Mouse (Mus musculus) cerebellum, adult (tissue): ENCODE measurements around the gene Hgd.
A peak's percentile ranks its signal among the peaks of the same experiment; 100 is the strongest.

ENCODE experiments used
- ATAC-seq: cut with Nextera tagmentation; 2 replicates; pipeline ENCODE4 v1.9.2; 2017; ENCODE audit warnings: mild to moderate bottlenecking, moderate library complexity, mixed read lengths; ENCODE audit not compliant: insufficient number of reproducible peaks, low FRiP score, low TSS enrichment

Hgd gene

DNA sequence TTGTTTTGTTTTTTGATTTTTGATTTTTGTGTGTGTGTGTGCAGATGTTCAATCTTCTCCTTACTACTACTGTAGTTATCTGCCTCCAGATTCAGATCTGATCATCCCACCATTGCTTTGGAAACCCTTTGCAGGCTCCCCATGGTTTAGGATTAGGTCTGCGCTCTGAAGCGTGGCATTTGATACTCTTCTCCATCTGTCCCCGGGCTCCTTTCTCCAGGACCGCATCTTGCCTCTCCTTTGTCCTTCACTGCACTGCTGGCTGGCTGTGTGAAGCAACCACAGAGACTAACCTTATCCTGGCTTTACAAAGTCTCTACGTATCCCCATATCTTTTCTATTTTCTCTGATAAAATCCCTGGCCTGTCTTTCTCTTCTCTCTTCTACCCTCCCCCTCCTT lies 43.0 kb downstream of the Hgd start:
- ATAC-seq: peak; percentile 91

DNA sequence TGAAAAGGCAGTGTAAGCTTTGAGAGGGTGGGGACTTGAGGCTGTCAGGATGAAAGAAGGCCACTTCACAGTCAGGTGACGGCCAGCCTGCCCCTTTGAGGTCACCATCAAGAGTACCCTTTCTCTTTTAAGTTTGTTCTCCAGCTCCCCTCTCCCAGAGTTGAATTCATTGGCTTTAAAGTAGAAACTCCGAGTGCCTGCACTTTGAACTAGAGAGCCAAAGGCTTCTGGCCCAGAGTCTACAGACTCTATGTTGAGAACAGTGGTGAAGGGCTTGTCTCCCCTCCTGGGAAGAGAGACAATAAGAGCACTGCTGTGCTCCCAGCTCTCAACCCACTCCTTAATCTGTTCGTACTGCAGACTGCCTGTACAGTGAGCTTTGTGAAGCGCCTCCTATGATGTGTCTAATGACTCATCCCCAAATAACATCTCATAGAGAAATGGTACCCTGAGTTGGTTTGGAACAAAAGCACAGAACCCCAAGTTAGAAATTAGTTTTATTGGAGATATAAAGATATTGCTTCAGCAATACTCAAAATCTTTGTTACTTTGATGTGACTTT lies 46.5 kb downstream of the Hgd start:
- no peak for ATAC-seq

DNA sequence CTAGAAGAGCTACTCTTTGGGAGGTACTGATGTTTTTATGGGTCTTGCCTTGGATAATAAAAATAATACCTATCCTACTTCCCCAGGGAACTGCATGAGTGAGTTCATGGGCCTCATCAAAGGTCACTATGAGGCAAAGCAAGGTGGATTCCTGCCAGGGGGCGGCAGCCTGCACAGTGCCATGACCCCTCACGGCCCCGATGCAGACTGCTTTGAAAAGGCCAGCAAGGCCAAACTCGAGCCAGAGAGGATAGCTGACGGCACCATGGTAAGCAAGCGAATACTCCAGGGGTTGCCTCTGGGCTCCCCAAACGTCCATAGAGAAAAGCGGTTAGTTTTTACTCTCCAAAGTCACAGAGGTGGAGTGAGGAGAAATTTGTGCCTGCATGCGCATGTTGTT lies 48.4 kb downstream of the Hgd start:
- ATAC-seq: no peak

DNA sequence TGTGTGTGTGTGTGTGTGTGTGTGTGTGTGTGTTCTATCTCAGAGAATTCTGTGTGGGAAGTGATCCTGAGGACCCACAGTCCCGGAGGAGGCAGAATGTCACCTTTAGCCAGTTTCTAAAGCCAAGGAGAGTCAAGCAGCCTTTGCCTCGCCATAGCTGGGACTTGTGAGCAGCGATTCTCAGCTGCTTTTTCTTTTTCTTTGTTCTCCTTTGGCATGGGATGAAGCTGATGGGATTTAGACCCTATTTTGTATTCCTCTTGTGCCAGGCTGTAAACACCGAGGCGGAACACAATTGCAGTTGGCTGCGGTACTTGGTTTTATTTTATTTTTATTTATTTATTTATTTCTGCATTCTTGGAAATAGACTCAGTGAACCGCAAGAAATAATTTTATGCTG lies 49.1 kb downstream of the Hgd start:
- ATAC-seq: no peak

DNA sequence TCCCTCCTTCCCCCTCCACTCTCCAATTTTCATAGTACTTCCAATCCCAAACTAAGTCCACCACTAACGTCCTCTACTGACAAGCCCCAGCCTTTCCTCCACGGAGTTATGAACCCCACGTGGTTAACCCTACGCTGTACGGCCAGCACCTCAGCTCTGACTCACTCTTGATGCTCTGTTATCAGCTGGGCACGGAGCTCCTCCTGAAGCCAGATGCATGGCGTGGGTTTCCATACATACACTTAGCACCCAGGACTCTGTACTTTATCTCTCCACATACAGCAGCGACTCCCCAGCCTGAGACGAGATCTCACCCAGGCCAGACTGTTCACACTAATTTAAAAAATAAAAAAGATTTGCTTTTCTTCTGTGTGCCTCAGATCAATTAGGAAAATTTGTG lies 54.6 kb downstream of the Hgd start:
- no peak for ATAC-seq

DNA sequence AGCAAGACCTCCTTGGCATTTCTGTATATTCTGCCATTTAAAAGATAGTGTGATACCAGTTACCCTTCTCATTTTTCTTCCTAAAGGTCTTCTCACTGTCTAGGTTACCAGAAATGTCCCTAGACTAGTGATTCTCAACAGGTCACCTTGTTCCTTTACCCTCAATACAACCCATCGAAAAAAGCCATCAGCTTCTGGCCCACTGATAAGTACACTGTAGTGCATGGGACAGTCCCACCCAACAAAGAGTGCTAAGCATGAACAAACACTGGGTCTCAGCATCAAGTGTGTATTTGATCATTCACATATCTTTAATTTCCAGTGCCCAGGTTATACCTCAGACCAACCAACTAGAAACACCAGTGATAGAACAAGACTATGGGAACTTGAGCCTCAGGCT lies 55.1 kb downstream of the Hgd start:
- ATAC-seq: no peak

DNA sequence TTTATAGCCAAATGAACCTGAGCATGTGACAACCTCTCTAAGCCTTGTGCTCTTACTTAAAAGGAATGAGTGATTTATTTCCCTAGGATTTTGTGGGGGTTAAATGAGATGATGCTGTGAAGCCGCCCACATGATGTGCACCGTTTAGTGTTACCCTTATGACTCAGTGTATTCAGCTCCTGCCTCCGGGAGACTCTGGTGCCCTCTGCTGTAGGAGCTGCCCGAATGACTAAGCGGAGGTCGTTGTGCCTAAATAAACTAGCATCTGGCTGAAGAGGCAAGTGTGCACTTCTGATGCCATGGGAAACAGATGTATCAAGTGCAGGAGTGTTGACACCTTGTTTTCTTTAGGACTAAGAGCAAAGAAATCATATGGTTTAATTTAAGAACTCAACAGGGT lies 56.2 kb downstream of the Hgd start:
- ATAC-seq: no peak

DNA sequence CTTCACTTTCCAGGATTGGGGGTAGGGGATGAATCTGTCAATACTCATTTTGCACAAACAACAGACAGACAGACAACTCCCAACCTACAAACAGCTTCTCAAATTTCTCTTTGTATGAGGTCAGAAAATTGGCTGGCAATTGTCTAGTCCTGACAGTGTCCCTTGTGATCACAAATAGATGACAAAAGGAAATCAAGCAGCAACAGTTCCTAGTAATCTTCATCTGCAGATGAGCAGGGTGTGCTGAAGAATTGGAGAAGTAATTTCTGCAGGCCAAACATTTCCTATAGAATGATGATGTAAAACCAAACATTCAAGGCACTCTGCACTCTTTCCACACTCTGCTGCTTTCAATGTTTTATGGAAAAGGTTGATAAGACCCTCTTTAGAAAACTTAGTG lies 57.8 kb downstream of the Hgd start:
- no peak for ATAC-seq

DNA sequence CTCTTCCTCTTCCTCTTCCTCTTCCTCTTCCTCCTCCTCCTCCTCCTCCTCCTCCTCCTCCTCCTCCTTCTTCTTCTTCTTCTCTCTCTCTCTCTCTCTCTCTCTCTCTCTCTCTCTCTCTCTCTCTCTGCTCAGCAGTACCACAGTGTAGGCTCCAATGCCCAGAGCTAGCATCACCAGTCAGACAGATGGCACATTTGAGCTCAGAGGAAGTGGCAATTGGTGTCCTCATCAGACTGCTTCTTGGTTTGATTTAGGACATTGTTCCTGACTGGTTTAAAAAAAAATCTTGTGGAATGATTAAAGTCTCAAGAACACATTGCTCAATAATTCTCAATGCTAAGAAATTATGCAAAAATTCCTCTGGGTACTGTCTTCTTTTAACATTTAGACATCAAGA lies 60.6 kb downstream of the Hgd start:
- peak; percentile 82; the same call in 1 of the 2 replicates for ATAC-seq

DNA sequence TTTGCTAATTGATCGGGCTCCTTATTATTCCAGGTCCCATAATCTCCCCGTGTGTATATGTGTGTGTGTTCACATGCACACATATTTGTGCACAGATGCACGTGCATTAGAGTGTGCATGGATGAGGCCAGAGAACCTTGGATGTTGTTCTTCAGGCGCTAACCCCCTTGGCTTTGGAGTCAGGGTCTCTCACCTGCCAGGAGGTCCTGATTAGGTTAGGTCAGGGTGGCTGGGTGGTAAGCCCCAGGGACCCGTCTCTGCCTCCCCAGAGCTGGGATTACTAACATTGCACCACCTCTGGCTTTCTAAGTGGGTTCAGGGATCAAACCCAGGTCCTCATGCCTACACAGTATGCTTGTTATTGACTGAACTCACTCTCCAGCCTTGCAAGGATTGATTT lies 64.5 kb downstream of the Hgd start:
- ATAC-seq: no peak

DNA sequence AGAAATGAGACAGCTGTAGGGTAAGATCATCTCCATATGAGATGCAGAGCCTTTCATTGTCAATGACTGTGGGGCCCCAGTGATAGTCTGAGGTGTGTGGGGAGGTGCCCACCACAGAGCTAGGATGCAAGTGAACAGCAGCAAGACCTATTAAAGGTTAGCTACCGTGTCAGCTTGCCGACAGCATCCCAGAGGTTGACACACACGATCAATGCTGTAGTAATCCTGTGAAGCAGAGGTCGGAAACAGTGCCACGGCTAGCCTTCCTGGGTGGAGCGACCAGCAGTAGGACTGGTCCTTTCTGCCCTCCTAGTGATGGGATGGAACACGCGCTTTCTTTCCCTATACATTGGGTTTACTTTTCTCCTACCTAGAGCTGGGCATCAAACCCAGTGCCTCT lies 65.3 kb downstream of the Hgd start:
- no peak for ATAC-seq

DNA sequence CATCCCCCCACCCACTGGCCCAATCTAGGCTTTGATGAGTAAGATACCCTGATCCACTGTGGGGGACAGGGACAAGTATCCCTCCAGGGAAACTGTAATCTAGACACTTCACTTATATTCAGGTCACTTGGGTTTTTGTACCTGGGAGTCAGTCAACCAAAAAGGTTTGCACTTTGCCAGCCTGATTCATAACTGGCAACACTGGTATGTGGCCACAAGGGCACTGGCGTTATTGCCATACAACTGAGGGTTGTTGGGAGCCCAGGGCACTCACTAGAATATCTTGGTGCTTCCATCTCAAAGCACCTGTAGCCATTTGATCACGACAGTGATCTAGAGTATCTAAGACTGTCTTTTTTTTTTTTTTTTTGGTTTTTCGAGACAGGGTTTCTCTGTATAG lies 65.8 kb downstream of the Hgd start:
- ATAC-seq: no peak

DNA sequence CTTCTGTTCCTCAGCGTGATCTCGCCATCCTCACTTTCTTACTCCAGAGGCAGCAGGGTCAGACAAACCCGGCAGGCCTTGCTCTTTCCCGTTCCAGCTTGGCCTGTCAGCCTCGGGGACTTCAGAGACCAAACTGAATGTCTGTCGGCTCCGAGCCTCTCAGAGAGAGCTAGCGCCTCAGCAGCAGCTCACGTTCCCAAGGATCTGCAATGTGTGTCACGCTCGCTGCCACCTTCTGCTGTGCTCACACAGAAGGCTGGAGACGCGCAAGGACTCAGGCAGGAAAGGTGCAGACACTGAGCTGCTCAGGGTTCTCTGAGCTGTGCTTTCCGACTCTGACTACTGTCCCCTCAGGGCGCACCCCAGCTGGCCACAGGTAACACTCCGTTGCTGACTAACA lies 67.1 kb downstream of the Hgd start:
- no peak for ATAC-seq

DNA sequence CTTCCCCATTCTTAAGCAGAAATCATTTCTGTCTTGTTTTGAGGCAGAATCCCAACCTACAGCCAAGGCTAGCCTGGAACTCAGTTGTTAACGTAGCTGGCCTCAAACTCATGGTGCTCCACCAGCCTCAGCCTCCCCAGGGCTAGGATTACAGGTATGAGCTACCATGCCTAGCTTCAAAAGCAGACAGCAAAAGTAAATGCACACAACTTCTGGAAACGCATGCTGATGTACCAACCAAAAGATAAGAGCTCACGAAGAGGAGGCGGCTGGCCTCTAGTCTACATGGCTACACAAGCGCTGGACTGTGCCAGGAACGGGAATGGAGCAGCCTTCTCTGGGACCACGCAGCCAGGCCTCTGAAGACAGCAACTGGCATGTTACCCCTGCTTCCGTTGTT lies 68.0 kb downstream of the Hgd start:
- ATAC-seq: no peak

DNA sequence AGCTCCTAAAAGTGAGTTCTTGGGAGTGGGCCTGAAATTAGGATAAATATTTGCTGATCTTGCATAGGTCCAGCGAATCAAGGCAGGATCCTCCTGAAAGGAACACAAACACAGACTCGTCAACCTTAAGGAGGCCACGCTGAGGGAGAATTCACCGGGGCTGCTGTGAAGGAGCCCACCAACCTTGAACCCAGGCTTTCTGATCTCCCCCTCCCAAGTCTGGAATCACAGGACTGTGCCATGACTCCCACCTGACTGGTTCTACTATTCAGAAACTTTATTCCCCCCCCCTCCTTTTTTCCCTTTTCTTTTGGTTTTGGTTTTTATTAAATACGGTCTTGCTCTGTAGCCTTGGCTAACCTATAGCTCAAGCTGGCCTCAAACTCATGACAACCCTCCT lies 69.1 kb downstream of the Hgd start:
- no peak for ATAC-seq

DNA sequence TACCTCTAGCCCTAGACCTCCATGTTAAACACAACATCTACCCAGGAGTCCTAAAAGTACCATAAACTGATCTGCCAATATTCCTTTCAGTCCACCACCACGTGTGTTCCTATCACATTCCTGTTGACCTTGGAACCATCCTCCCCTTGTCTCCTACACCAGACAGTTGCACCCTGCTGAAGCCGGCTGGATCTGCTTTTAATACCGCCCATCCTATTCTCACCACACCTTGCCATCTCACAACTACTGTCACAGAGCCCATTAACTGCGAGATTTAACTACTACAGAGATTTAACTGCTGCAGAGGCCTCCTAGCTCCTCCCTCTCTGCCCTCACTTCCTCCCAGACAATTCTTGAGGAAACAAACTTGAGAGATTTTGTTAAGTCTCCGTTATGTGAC lies 71.5 kb downstream of the Hgd start:
- ATAC-seq: no peak

DNA sequence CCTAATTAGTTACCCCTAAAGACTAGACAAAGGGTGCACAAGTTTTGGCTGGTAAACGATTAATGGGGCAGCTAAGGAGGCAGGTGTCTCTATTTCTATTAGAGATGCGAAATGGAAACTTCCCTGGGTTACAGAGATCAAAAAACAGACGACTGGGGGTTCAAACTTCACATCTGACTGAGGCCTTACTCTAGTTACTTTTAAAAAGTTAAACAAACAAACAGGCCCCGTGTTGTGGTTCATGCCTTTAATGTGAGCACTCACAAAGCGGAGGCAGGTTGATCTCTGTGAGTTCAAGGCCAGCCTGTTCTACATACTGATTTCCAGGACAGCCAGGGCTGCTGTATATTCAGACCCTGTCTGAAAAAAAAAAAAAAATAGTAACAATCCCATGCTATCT lies 72.7 kb downstream of the Hgd start:
- no peak for ATAC-seq

DNA sequence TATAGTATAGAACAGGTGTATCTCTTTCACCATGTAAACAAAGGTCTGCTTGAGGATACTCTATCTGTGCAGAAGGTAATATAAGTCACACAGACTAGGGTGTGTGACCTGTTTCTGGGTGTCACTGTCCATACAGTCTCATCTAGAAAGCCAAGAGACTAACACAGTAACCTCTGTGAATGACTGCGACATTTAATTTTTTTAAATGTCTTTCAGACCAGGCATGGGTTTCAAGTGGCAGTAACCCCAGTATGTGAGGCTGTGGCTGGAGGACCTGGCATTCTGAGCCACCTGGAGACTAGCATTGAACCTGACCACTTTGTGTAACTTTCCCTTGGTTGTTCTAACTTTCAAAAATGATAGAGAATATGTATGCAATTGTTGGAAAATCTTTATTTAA lies 73.1 kb downstream of the Hgd start:
- no peak for ATAC-seq

DNA sequence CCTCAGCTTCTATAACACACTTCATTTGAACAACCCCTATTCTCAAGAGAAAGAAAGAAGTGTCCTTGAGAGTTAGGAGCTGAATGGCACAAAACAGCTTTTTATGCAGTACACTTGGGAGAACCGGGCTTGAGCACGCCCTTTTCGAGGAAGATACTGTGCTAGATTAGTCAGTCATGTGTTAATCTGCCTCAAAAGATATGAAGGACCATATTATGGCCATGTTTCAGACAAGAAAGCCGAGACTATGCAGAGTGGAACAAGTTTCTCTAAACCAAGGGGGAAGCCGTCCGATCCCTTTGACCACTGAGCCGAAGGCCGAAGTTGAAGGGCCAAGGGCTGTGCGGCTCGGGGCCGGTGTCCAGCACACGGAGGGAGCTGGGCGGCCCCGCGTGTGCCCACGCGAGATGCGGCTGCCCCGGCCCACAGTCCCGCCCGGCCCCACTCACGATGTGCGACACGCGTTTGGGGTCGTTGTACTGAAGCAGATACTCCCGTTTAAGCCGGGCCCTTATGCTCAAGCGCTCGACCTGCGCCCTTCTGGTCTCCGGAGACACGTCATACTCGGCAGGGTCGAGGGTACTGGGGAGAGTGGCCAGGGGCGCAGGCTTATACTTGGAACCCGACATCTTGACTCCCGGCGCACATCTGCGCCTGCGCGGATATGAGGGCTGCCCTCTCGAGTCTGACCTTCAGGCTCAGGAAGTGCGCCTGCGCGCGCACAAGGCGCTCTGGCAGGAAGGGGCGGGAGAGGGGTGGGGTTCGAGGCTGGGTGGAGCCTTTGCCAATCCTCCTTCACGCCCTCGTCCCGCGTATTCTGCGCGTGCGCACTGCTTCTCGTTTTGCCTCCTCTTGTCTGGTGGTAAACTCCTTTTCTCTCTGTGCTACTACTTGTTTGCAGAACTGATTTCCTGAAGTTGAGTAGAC lies 74.0 kb downstream of the Hgd start, which contains the start of gene Ndufb4:
Gene Ndufb4 (minus strand): TSS at position 723 of the 927 bp plus-strand sequence.
- ATAC-seq: peak; percentile 90

DNA sequence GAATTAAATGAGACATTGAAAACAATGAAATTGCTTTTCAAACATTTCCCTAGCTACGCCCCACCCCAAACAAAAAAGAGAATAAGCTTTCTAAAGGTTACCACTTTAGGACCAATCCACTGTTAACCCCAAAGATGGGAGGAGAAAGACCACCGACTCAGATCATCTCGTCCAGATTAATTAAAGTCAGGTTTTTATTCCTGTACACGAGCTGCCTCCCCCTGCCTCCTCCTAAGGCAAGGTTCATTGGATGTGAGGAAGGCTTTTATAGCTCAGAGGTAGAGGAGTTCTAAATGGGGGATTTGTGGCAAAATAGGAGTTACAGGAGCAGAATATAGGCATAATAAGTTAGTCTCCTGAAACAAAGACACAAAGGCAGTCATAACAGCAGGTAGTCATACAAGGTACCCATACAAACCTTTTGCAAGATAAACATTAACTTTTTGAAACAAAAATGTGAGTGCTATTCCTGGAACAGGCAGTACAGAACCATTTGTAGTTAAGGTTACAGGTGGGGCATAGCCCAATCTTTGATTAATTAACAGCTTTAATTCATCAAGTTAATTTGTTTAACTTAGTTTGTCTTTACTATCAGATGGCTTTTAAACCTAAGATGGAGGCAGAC lies 75.0 kb downstream of the Hgd start:
- peak; percentile 3; the same call in 1 of the 2 replicates for ATAC-seq

DNA sequence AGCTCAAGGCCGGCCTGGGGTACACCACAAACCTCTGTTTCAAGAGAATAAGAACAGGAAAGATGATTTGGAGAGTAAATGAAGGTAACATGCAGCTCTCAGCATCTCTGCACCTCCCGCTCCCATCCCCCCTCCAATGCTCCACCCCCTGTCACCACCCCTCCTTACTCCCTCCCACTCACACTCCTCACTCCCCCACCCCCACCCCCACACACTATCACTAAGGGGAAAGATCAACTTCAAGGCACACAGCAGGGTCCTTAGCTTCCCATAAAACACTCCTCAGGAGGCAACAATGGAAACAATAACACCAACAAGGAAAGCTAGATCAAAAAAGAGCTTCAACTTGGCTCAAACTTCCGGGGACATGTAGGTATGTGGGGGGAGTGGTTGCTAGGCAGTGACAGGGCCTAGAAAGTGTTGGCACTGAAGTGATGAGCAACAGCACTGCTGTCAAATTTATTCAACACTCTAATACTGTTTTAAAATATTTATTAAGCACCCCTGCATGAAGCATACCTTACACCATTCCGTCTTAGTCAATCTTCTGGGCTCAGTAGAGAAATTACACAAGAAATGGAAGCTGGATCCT lies 75.9 kb downstream of the Hgd start:
- no peak for ATAC-seq
